Mouse (Mus musculus) retina, embryonic 14.5 days (tissue): Measurements from ENCODE around the gene Rbfox2.

ENCODE experiments used
- DNase-seq: peaks from one replicate; pipeline ENCODE4 v3.0.0-alpha.2; 2015; ENCODE audit warnings: low spot score

Rbfox2 gene

GRCm38 (mm10) chr15:77234296-77234695 is 72.5 kb downstream of the Rbfox2 start:
- no peak for DNase-seq

DNA sequence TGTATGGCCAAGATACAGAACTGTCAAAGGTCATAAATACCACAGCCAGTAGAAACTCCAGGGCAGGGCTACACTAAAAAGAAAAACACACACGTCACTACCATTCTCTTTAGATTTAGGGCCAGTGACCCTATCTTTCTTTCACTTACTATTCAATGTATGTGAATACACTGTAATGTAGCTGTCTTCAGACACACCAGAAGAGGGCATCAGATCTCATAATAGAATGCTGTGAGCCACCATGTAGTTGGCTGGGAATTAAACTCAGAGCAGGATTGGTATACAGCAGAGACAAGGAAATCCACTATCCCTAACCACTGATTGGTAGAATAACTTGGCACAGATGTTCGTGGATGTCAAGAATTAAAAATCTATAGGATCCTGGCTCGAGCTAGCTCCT is 76.7 kb downstream of the Rbfox2 start:
- no peak for DNase-seq

- no peak for DNase-seq
These were observed 79.9 kb downstream of the Rbfox2 start for GRCm38 (mm10) chr15:77226831-77227354.

DNA sequence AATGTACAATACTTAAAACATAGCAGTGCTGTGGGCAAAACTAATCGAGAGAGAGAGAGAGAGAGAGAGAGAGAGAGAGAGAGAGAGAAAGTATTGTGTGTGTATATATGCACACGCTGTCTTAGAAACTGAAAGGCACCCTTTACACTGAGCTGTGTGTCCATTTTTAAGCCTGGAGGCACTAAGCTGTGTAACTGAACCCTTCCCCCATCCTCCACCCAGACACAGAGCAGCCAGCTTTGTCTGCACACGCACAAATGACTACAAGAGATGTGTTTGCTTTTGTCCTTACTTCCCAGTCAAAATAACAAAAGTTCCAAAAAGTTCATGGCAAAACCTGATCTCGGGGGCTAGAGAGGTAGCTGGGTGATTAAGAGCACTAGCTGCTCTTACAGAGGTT is 80.9 kb downstream of the Rbfox2 start:
- DNase-seq = no peak

DNA sequence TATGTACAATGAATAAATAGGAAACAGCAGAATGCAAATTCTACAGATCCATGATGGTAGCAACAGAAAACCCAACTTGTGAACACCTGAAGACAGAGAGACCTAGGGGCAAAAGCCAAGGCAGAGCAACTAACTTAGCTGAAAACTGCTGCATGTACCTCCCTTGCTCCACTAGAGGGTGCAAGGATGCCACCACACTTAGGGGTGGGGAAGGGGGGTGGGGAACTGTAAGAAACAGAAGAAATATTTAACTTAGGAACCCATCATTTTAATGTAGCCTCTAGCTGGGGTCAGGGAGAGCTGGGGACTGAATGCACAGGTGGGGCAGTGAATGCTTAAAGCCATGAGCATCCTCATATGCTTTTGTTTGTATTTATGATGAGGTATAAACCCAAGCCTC is 81.5 kb downstream of the Rbfox2 start:
- DNase-seq = peak; percentile 67

DNA sequence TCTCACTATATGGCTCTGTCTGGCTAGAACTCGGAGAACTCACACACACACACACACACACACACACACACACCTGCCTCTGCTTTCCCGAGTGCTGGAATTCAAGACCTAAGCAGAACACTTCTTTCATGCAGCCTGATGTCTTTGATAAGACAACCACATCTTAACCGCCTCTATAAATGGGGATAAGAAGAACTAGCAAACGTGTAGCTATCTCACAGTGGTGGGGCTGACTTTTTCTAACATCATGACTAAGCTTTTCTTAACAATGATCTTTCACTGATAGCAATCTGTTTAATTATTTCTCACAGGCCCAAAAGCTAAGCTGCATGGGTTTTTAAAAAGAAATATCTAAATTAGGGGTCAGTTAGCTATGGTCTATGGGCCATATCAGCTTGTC is 86.0 kb downstream of the Rbfox2 start:
- DNase-seq = no peak

DNA sequence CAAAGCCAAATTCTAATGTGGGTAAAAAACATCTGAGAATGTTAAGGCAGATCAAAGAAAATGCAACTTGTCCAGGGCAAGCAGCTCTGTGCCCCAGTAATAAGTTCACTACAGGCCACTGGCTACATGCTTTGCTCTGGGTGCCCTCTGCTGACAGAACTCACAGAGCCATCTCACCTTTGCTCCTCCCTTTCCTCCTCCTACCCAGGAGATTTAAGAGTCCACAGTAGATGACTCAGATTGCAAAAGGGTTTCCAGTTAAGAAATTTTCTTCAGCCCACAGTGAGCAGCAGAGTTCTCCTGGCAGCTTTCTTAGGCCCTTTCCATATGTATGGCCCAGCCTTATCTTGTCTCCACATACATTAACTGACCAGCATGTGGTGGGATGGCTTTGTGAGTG is 86.7 kb downstream of the Rbfox2 start:
- DNase-seq = no peak

DNA sequence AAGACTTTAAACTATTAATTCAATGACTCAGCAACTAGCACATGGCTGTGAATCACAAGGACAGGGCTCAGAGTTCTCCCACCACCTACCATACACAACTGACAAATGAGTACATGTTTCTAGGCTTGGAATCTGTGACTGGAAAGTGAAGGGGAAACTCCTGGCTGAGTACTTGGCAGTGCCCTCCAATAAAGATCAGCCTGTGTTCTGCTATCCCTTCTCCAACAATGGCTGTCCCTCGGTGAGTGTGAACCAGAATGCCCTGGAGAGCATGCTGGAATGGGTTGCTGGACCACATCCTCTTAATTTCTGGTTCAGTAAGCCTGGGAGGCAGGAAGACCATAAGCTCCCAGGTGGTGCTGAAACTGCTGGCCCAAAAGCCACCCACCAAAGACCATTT is 87.2 kb downstream of the Rbfox2 start:
- no peak for DNase-seq

- no peak for DNase-seq
These were observed 88.8 kb downstream of the Rbfox2 start for GRCm38 (mm10) chr15:77218007-77218406.

- no peak for DNase-seq
These were observed 89.3 kb downstream of the Rbfox2 start for GRCm38 (mm10) chr15:77217523-77217922.

- no peak for DNase-seq
These were observed 90.1 kb downstream of the Rbfox2 start for GRCm38 (mm10) chr15:77216704-77217103.

DNA sequence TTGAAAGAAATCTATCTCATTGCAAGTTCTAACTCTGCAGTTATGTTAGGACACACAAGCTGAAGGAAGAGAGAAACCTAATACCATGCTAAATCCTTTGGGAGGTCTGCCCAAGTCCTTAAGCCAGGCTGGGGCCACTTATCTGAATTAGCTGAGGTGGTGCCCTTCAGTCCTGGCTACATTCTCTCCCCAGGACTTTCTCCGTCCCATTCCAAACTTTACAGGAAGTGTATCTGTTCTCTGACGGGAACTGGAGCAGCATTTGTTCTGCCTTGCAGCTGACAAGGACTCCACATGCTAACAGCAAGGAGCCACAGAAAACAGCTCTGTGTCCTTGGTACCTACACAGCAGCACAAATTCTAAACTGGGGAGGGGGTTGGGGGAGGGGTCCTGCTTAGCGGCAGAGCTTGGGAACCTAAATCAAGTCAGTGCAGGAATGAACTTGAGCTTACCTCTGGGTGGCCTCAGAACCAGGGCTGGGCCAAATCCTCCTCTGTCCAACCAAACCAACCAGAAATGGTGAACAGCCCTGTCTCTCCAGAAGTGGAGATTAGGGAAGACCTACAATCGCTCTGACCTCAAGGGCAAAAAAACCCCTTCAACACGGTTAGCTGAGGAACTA is 91.5 kb downstream of the Rbfox2 start:
- DNase-seq = no peak

- DNase-seq = peak; percentile 50
These were observed 92.2 kb downstream of the Rbfox2 start for GRCm38 (mm10) chr15:77214410-77215107.

DNA sequence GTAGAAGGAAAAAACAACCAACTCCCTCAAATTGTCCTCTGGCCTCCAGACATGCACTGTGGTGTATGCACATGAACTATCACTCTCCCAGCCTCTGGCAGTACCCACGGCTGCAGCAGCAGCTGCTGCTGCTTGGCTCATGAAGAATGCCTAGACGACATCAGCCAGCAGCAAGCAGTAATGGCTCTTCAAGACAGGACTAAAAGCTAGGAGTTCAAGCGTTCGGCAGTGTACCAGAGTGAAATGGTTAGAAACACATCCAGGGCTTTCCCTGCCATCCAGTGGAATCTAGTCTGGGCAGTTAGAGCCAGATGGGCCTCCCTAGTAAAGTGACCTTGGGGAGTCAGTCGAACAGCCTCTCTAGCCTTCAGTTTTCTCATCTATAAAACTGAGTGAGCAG is 93.0 kb downstream of the Rbfox2 start:
- no peak for DNase-seq

DNA sequence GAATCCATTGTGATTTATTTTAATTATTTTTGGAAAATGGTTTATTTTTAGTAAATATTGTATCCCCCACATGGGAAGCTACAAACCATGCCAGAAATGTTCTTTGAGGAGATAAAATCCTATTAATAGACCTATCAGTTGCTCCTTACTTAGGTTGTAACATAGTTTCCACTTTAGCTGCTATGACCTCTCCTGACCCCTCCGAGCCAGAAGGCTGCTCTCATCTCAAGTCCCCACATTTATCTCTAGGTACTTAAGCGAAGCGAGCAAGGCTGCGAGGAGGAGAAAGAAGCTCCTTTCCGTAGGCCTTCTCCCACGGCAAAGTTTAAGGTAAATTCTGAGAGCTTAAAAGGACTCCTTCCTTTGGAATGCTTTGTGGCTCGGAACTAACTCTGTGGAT is 94.0 kb downstream of the Rbfox2 start:
- DNase-seq = no peak

- no peak for DNase-seq
These were observed 94.5 kb downstream of the Rbfox2 start for GRCm38 (mm10) chr15:77212217-77212757.

DNA sequence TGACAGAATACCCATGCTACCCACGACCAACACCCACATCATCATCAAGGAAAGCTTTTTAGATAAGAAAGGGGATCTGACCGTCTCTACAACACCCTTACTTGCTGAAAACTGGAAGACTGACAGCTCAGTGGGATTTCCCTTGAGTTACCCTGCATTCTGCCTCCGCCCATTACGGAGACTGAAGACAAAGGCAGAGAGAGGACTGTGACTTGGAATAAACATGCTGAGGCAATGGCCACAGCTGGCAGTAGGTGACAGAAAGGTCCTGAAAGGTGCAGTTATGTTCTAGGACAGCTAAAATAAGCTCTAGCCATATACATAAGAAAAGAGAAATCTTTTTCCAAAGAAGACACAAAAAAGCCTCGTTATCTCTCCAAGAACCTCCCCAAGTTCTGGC is 99.8 kb downstream of the Rbfox2 start:
- no peak for DNase-seq

DNA sequence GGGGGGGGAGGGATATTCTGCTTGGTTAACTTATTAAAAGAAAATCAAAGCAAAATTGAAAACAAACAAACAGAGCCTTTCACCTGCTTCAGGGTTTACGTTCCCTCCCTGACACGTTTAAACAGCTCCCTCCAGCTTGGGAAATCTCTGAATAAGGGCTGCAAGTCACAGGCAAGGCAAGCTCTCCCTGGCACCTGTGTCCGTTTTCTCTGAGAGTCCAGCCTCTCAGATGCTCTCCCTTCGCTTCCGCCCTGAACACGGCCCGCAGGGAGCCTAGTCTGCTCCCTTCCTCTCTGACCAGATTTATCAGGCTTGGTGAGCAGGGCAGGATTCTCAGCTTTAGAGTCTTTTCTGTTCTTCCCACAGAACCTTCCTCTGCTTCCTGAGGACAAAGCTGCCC is 101.9 kb downstream of the Rbfox2 start:
- DNase-seq = no peak

- peak; percentile 29 for DNase-seq
These were observed 103.4 kb downstream of the Rbfox2 start for GRCm38 (mm10) chr15:77203255-77203981.

GRCm38 (mm10) chr15:77202881-77203254 is 103.9 kb downstream of the Rbfox2 start:
- peak; percentile 16 for DNase-seq

GRCm38 (mm10) chr15:77202223-77202622 is 104.6 kb downstream of the Rbfox2 start:
- peak; percentile 36 for DNase-seq

- DNase-seq = no peak
These were observed 110.0 kb downstream of the Rbfox2 start for GRCm38 (mm10) chr15:77196827-77197226.

- DNase-seq = no peak
These were observed 110.8 kb downstream of the Rbfox2 start for GRCm38 (mm10) chr15:77196001-77196400.
